Mouse (Mus musculus) thymus, postnatal 36 days (tissue): Measurements from ENCODE around the gene Gm9376.

ENCODE experiments used
- DNase-seq, 2 experiments: peaks; one replicate each; pipeline ENCODE4 v3.0.0; 2022; ENCODE audit warnings: mixed read lengths in 2 of 2

The Gm9376 gene

GRCm38 (mm10) chr14:118282917-118283316 lies 16.2 kb downstream of the Gm9376 start:
- DNase-seq, result no peak

- DNase-seq, result no peak
Measured at GRCm38 (mm10) chr14:118286096-118286495, 19.3 kb downstream of the Gm9376 start.

DNA sequence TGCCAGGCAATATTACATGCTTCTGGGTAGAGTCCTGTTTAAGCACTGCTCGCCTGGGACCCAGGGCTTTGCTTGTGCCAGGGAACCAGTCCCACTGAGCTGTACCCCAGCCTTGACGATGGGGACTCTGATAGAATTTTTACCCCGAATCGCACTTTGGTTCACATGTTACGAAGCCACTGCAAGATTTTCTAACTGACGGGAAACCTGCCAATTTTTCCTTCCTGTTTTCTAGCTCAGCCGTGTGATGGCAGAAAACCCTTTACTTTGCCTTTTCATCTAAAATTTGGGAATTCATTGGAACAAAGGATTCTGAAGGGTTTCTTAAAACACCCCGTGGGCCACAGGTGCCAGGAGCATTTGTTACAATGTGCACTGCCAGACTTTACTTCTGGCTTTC lies 22.4 kb downstream of the Gm9376 start:
- DNase-seq, result no peak

DNA sequence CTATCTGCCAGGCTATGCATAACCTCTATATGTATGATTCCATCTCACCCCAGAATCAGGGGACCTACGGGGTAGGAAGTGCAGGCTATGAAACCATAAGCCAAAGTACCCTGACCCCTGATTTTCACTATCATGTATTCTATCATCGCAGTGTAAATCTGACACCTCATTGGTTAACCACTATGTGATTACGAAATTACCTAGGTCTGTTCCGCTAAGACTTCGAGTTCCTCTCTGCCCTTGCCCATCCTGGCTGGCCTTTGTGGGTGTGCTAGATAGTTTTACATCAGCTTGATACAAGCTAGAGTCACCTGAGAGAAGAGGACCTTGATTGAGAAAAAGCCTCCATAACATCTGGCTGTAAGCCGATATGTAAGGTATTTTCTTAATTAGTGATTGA lies 23.2 kb downstream of the Gm9376 start:
- DNase-seq, result no peak

GRCm38 (mm10) chr14:118302606-118303005 lies 35.8 kb downstream of the Gm9376 start:
- DNase-seq, result no peak

DNA sequence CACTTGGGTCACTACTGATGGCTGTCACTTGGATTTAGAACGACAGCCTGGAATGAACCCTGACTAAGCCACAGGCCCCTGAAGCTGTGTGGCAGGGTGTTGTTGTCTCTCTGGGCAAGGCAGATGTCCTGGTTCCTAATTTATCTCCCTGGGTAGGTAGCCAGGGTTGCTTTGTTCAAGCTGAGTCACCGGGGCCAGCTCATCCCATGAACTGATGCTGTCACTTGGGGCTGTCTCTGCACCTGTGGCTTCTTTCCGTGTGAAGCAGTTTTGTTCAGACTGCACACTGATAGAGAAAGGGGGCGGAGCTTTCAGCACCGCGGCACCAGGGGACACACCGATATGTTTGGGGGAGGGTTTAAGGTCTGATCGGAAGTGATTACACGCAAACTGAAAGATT lies 37.8 kb downstream of the Gm9376 start:
- DNase-seq, result no peak

DNA sequence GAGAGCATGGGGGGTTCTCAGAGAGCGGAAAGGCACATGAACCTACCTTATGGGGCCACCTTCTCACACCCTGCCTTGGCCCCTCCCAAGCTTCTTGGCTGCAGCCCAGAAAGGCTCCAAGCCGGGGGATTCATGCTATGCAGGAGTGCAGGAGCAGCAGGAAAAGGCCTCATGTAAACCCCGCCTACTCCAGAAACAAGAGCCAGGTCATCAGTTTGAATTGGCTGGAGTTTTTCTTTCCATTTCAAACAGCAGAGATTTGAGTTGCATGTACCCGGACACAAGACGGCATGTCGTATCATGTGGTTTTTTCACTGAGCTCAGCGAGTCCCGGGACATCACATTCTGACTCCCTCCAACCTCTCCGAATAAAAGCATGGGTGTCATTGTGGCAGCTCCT lies 39.2 kb downstream of the Gm9376 start:
- DNase-seq, result no peak

DNA sequence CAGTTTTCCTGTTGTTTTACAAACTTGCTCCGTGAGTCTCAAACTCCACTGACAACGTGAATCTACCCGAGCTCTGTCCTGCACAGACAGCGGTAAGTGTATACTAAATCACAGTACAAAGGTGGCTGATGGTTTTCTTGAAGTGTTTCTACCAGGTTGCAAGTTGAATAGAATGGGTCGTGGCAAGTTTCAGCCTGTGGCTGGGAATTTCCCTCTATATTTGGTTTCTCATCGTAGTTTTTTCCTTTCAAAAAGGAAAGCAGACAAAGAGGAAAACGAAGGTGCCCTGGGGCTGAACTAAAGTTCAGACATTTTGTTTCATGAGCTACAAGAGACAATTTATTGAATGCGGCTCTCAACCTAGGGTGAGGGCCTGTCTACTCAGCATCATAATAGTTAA lies 40.3 kb downstream of the Gm9376 start:
- no peak for DNase-seq

DNA sequence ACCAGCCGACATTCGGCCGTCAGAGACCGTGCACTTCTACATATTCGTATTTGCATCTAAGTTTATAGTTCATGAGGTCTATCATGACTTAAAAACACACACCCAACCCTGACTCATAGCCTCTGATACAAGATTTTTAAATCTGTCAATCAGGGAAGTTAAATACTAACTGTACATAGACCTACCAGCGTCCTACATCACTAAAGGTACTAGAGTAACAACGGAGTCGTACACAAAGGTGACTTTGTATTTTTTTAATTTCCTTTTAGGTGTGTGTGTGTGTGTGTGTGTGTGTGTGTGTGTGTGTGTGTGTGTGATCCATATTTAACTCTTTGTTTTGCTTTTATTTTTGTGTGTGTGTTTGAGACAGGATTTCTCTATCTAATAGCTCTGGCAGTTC lies 44.9 kb downstream of the Gm9376 start:
- DNase-seq, result no peak

- peak in 1 of 2 experiments; percentile 5 for DNase-seq
Measured at GRCm38 (mm10) chr14:118312664-118313063, 45.9 kb downstream of the Gm9376 start.

- DNase-seq, result no peak
Measured at GRCm38 (mm10) chr14:118313931-118314330, 47.2 kb downstream of the Gm9376 start.

GRCm38 (mm10) chr14:118317260-118317659 lies 50.5 kb downstream of the Gm9376 start:
- no peak for DNase-seq
